Mouse (Mus musculus): ENCODE measurements at regions not wholly inside any gene's neighbourhood (a gene's known extent, or its start where the extent isn't known, plus 50 kb on each side); places are given as distances from the start of the nearest gene placed in this dataset.
A peak's percentile ranks its signal among the peaks of the same experiment; 100 is the strongest.

- DNase-seq, result no peak
Measured at GRCm38 (mm10) chr14:46514262-46514932, 123.9 kb upstream of the Bmp4 start.

- DNase-seq, result no peak
Measured at GRCm38 (mm10) chr14:46512118-46512517, 121.6 kb upstream of the Bmp4 start.

GRCm38 (mm10) chr14:46508871-46509270 lies 118.4 kb upstream of the Bmp4 start:
- peak; percentile 63 to 68 for DNase-seq

GRCm38 (mm10) chr14:46505266-46505665 lies 114.8 kb upstream of the Bmp4 start:
- peak; percentile 7 to 13 for DNase-seq

- DNase-seq, result no peak
Measured at GRCm38 (mm10) chr14:46491601-46492000, 101.1 kb upstream of the Bmp4 start.

GRCm38 (mm10) chr14:46491182-46491581 lies 100.7 kb upstream of the Bmp4 start:
- no peak for DNase-seq

- no peak for DNase-seq
Measured at GRCm38 (mm10) chr14:46487551-46487950, 97.1 kb upstream of the Bmp4 start.

- no peak for DNase-seq
Measured at GRCm38 (mm10) chr14:46480396-46480795, 89.9 kb upstream of the Bmp4 start.

- no peak for DNase-seq
Measured at GRCm38 (mm10) chr14:46475945-46476344, 85.5 kb upstream of the Bmp4 start.

- no peak for DNase-seq
Measured at GRCm38 (mm10) chr14:46462967-46463366, 72.5 kb upstream of the Bmp4 start.

- DNase-seq, result no peak
Measured at GRCm38 (mm10) chr14:46461960-46462359, 71.5 kb upstream of the Bmp4 start.

- DNase-seq, result no peak
Measured at GRCm38 (mm10) chr14:46454500-46454899, 64.0 kb upstream of the Bmp4 start.

- DNase-seq, result no peak
Measured at GRCm38 (mm10) chr14:46441696-46442095, 51.2 kb upstream of the Bmp4 start.
